Mouse (Mus musculus): ENCODE measurements at regions not wholly inside any gene's neighbourhood (a gene's known extent, or its start where the extent isn't known, plus 50 kb on each side); places are given as distances from the start of the nearest gene placed in this dataset.

- no peak for TF ChIP-seq POLR2AphosphoS5 (IDR thresholded peaks at IDR 0.05; ENCODE audit: insufficient replicate concordance, low read depth, low read length)
- TF ChIP-seq CTCF (IDR thresholded peaks at IDR 0.05; ENCODE audit: low read depth, low read length) = no peak
- no peak for TF ChIP-seq TAL1 (conservative IDR thresholded peaks at IDR 0.05; ENCODE audit: low read depth, low read length)
- no peak for TF ChIP-seq GATA1 (IDR thresholded peaks at IDR 0.05; ENCODE audit: borderline replicate concordance, low read length)
- TF ChIP-seq GATA2 (IDR thresholded peaks at IDR 0.05; ENCODE audit: borderline replicate concordance, low read depth, low read length) = no peak
- DNase-seq (ENCODE audit: low spot score) (no peak), ATAC-seq (ENCODE audit: extremely low read depth, insufficient number of reproducible peaks, low FRiP score, poor library complexity, severe bottlenecking) (no peak)
- peaks cover 33% of the 10 kb centered on the region for H3K9me3 ChIP-seq (replicated peaks)
- no peaks in the 10 kb centered on the region for H3K27me3 ChIP-seq (ENCODE audit: insufficient read depth, low read length)
- H3K36me3 ChIP-seq (replicated peaks) = no peaks in the 10 kb centered on the region
- H3K4me3 ChIP-seq (ENCODE audit: low read depth, low read length) = no peak overlapping the region
- no peaks in the 10 kb centered on the region for H3K4me1 ChIP-seq (ENCODE audit: insufficient read depth, low read depth, low read length)
Observed at GRCm38 (mm10) chr5:149917374-149917773, 101.1 kb upstream of the Rxfp2 start.

GRCm38 (mm10) chr5:149919097-149919496 is 99.4 kb upstream of the Rxfp2 start:
- no peak for DNase-seq (ENCODE audit: low spot score)
- no peaks in the 10 kb centered on the region for H3K36me3 ChIP-seq (replicated peaks)
- no peaks in the 10 kb centered on the region for H3K4me1 ChIP-seq (ENCODE audit: insufficient read depth, low read depth, low read length)
- no peak for TF ChIP-seq CTCF (IDR thresholded peaks at IDR 0.05; ENCODE audit: low read depth, low read length)
- no peak for TF ChIP-seq GATA1 (IDR thresholded peaks at IDR 0.05; ENCODE audit: borderline replicate concordance, low read length)
- TF ChIP-seq POLR2AphosphoS5 (IDR thresholded peaks at IDR 0.05; ENCODE audit: insufficient replicate concordance, low read depth, low read length) = no peak
- no peak for TF ChIP-seq GATA2 (IDR thresholded peaks at IDR 0.05; ENCODE audit: borderline replicate concordance, low read depth, low read length)
- no peak for TF ChIP-seq TAL1 (conservative IDR thresholded peaks at IDR 0.05; ENCODE audit: low read depth, low read length)
- H3K9me3 ChIP-seq (replicated peaks) = peaks cover 31% of the 10 kb centered on the region
- H3K27me3 ChIP-seq (ENCODE audit: insufficient read depth, low read length) = no peaks in the 10 kb centered on the region
- H3K4me3 ChIP-seq (ENCODE audit: low read depth, low read length) = no peak overlapping the region
- no peak for ATAC-seq (ENCODE audit: extremely low read depth, insufficient number of reproducible peaks, low FRiP score, poor library complexity, severe bottlenecking)

GRCm38 (mm10) chr5:149920326-149920725 is 98.1 kb upstream of the Rxfp2 start:
- Histone ChIP-seq H3K4me1 (ENCODE audit: insufficient read depth, low read depth, low read length) (no peaks in the 10 kb centered on the region), H3K27me3 (ENCODE audit: insufficient read depth, low read length) (no peaks in the 10 kb centered on the region), H3K36me3 (replicated peaks) (no peaks in the 10 kb centered on the region), H3K4me3 (ENCODE audit: low read depth, low read length) (no peak overlapping the region), H3K9me3 (replicated peaks) (peaks cover 35% of the 10 kb centered on the region)
- DNase-seq (ENCODE audit: low spot score) (no peak), ATAC-seq (ENCODE audit: extremely low read depth, insufficient number of reproducible peaks, low FRiP score, poor library complexity, severe bottlenecking) (no peak)
- TF ChIP-seq POLR2AphosphoS5 (IDR thresholded peaks at IDR 0.05; ENCODE audit: insufficient replicate concordance, low read depth, low read length) (no peak), GATA1 (IDR thresholded peaks at IDR 0.05; ENCODE audit: borderline replicate concordance, low read length) (no peak), CTCF (IDR thresholded peaks at IDR 0.05; ENCODE audit: low read depth, low read length) (no peak), GATA2 (IDR thresholded peaks at IDR 0.05; ENCODE audit: borderline replicate concordance, low read depth, low read length) (no peak), TAL1 (conservative IDR thresholded peaks at IDR 0.05; ENCODE audit: low read depth, low read length) (no peak)

- no peaks in the 10 kb centered on the region for H3K36me3 ChIP-seq (replicated peaks)
- ATAC-seq (ENCODE audit: extremely low read depth, insufficient number of reproducible peaks, low FRiP score, poor library complexity, severe bottlenecking) (no peak), DNase-seq (ENCODE audit: low spot score) (no peak)
- H3K9me3 ChIP-seq (replicated peaks) = peaks cover 36% of the 10 kb centered on the region
- H3K4me1 ChIP-seq (ENCODE audit: insufficient read depth, low read depth, low read length) = no peaks in the 10 kb centered on the region
- no peaks in the 10 kb centered on the region for H3K27me3 ChIP-seq (ENCODE audit: insufficient read depth, low read length)
- H3K4me3 ChIP-seq (ENCODE audit: low read depth, low read length) = no peak overlapping the region
- TF ChIP-seq GATA1 (IDR thresholded peaks at IDR 0.05; ENCODE audit: borderline replicate concordance, low read length) (no peak), CTCF (IDR thresholded peaks at IDR 0.05; ENCODE audit: low read depth, low read length) (no peak), GATA2 (IDR thresholded peaks at IDR 0.05; ENCODE audit: borderline replicate concordance, low read depth, low read length) (no peak)
Observed at GRCm38 (mm10) chr5:149924501-149924900, 94.0 kb upstream of the Rxfp2 start.

- Histone ChIP-seq H3K36me3 (replicated peaks) (no peaks in the 10 kb centered on the region), H3K4me3 (ENCODE audit: low read depth, low read length) (no peak overlapping the region), H3K27me3 (ENCODE audit: insufficient read depth, low read length) (no peaks in the 10 kb centered on the region), H3K4me1 (ENCODE audit: insufficient read depth, low read depth, low read length) (no peaks in the 10 kb centered on the region), H3K9me3 (replicated peaks) (peaks cover 34% of the 10 kb centered on the region)
- DNase-seq (ENCODE audit: low spot score) (no peak), ATAC-seq (ENCODE audit: extremely low read depth, insufficient number of reproducible peaks, low FRiP score, poor library complexity, severe bottlenecking) (no peak)
- TF ChIP-seq GATA2 (IDR thresholded peaks at IDR 0.05; ENCODE audit: borderline replicate concordance, low read depth, low read length) = no peak
- TF ChIP-seq TAL1 (conservative IDR thresholded peaks at IDR 0.05; ENCODE audit: low read depth, low read length) = no peak
- no peak for TF ChIP-seq GATA1 (IDR thresholded peaks at IDR 0.05; ENCODE audit: borderline replicate concordance, low read length)
- no peak for TF ChIP-seq CTCF (IDR thresholded peaks at IDR 0.05; ENCODE audit: low read depth, low read length)
- TF ChIP-seq POLR2AphosphoS5 (IDR thresholded peaks at IDR 0.05; ENCODE audit: insufficient replicate concordance, low read depth, low read length) = no peak
Observed at GRCm38 (mm10) chr5:149926786-149927185, 91.7 kb upstream of the Rxfp2 start.

- no peak for TF ChIP-seq TAL1 (conservative IDR thresholded peaks at IDR 0.05; ENCODE audit: low read depth, low read length)
- TF ChIP-seq CTCF (IDR thresholded peaks at IDR 0.05; ENCODE audit: low read depth, low read length) = no peak
- no peak for TF ChIP-seq POLR2AphosphoS5 (IDR thresholded peaks at IDR 0.05; ENCODE audit: insufficient replicate concordance, low read depth, low read length)
- no peak for TF ChIP-seq GATA1 (IDR thresholded peaks at IDR 0.05; ENCODE audit: borderline replicate concordance, low read length)
- no peak for TF ChIP-seq GATA2 (IDR thresholded peaks at IDR 0.05; ENCODE audit: borderline replicate concordance, low read depth, low read length)
- ATAC-seq (ENCODE audit: extremely low read depth, insufficient number of reproducible peaks, low FRiP score, poor library complexity, severe bottlenecking) (no peak), DNase-seq (ENCODE audit: low spot score) (no peak)
- Histone ChIP-seq H3K9me3 (replicated peaks) (peaks cover 42% of the 10 kb centered on the region), H3K4me3 (ENCODE audit: low read depth, low read length) (no peak overlapping the region), H3K27me3 (ENCODE audit: insufficient read depth, low read length) (no peaks in the 10 kb centered on the region), H3K4me1 (ENCODE audit: insufficient read depth, low read depth, low read length) (no peaks in the 10 kb centered on the region), H3K36me3 (replicated peaks) (no peaks in the 10 kb centered on the region)
Observed at GRCm38 (mm10) chr5:149931574-149932161, 86.8 kb upstream of the Rxfp2 start.

Measured in G1E (cell line).